Mouse (Mus musculus) midbrain, postnatal 0 days (tissue): ENCODE data around the gene Smarca2. TPM values are rescaled to one million over a fixed set of nuclear protein-coding genes. Genes with fewer than 3 reads are reported as not detected.
A peak's percentile ranks its signal among the peaks of the same experiment; 100 is the strongest.

Experiments
- ATAC-seq: fragments of 200-750 bp; cut with Nextera tagmentation; 2 replicates; pipeline ENCODE4 v1.8.0; 2017; ENCODE audit warnings: moderate number of reproducible peaks, mild to moderate bottlenecking, moderate TSS enrichment, moderate library complexity; ENCODE audit not compliant: low FRiP score
- DNase-seq: peaks from one replicate; pipeline ENCODE4 v3.0.0-alpha.2; 2015; ENCODE audit warnings: low spot score
- H3K27ac ChIP-seq: fragments of 300-500 bp; sonication (generic); 2 replicates; pipeline ENCODE4 v1.5.1; 2014; ENCODE audit warnings: low read depth, mild to moderate bottlenecking, low read length, mixed read lengths
- H3K27me3 ChIP-seq: fragments of 300-500 bp; sonication (generic); 2 replicates; pipeline ENCODE4 v1.6.1; 2014; ENCODE audit warnings: low read length, control low read depth, mixed read lengths; ENCODE audit not compliant: insufficient read depth
- H3K36me3 ChIP-seq: fragments of 300-500 bp; sonication (generic); 2 replicates; pipeline ENCODE4 v1.6.1; 2014; ENCODE audit warnings: low read length, control low read depth, mixed read lengths; ENCODE audit not compliant: insufficient read depth
- H3K4me1 ChIP-seq: fragments of 300-500 bp; sonication (generic); 2 replicates; pipeline ENCODE4 v1.6.1; 2014; ENCODE audit warnings: mild to moderate bottlenecking, control low read depth, antibody characterized with exemption, low read length, mixed read lengths; ENCODE audit not compliant: insufficient read depth
- H3K4me2 ChIP-seq: fragments of 300-500 bp; sonication (generic); 2 replicates; pipeline ENCODE4 v1.6.1; 2014; ENCODE audit warnings: low read depth, mild to moderate bottlenecking, low read length, mixed read lengths; ENCODE audit not compliant: poor library complexity, severe bottlenecking
- H3K4me3 ChIP-seq: fragments of 300-500 bp; sonication (generic); 2 replicates; pipeline ENCODE4 v1.5.1; 2014; ENCODE audit warnings: low read depth, mild to moderate bottlenecking, low read length, moderate library complexity
- H3K9ac ChIP-seq: fragments of 300-500 bp; sonication (generic); replicated peaks from 2 replicates; pipeline ENCODE4 v1.6.1; 2014; ENCODE audit warnings: mild to moderate bottlenecking, low read length, moderate library complexity, mixed read lengths; ENCODE audit not compliant: poor library complexity, severe bottlenecking
- H3K9me3 ChIP-seq: fragments of 300-500 bp; sonication (generic); 2 replicates; pipeline ENCODE4 v1.6.1; 2016; ENCODE audit warnings: low read length, control low read depth
- CTCF ChIP-seq: IDR thresholded peaks from 2 replicates; pipeline ENCODE4 v1.5.1; 2016; ENCODE audit warnings: antibody characterized with exemption, mild to moderate bottlenecking
- WGBS: fragments of 180-500 bp; shearing (Covaris S2); extraction: QIAGEN DNeasy Blood & Tissue Kit; methylation state at CpG from one replicate; pipeline ENCODE4 v1.1.7; 2014; 5-methylcytosine and 5-hydroxymethylcytosine counted together
- polyA plus RNA-seq: library from polyadenylated mRNA; unstranded; fragments of >200 nt; fragmentation: Nextera tagmentation; extraction: Ambion mirVana; gene quantifications from 2 replicates; pipeline ENCODE4 v1.2.1, GENCODE M21; 2015
- total RNA-seq: library from RNA; depleted of rRNA; stranded (reverse); fragments of >200 nt; gene quantifications from 2 replicates; pipeline ENCODE4 v1.2.3, GENCODE M21; 2014; rRNA removed

The Smarca2 gene
- total RNA-seq (138 and 139 TPM in 2 replicates), polyA plus RNA-seq (131 and 146 TPM in 2 replicates)

DNA sequence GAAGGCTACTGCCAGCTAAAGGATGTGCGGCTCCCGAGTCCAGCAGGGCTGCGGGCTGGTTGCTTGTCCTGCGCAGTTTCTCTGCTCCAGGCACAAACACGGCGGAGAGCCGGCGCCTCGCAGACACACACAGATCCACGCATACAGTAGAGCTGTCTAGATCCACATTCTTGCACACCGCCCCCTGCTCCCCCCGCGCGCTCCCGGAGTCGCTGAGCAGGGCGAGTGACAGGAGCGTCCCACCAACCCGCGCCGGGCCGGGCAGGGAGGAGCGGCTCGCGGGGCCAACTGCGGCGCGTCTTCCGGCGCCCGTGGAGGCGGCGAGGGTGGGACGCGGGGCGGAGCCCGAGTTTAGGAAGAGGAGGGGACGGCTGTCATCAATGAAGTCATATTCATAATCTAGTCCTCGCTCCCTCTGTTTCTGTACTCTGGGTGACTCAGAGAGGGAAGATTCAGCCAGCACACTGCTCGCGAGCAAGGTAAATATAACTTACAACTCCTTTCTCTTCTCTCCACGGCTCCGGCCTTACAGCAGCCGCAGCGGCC, at the start of gene Smarca2:
Smarca2 (plus strand) TSS at position 296 of the 546 bp plus-strand sequence.
- ATAC-seq (peak; percentile 93), DNase-seq (peak; percentile 97)
- no peaks in the 10 kb centered on the region for H3K27me3 ChIP-seq
- peak within 1 kb of the TSS; percentile 85 for H3K4me3 ChIP-seq
- H3K27ac ChIP-seq = peak within 1 kb of the TSS; percentile 81
- H3K9me3 ChIP-seq = no peaks in the 10 kb centered on the region
- H3K4me2 ChIP-seq = peak within 1 kb of the TSS; percentile 97
- H3K36me3 ChIP-seq = no peaks in the 10 kb centered on the region
- under 1% methylated on average over 44 of the region's 45 CpGs for WGBS
- peaks cover 5% of the 10 kb centered on the region; the same call in 1 of the 2 replicates for H3K4me1 ChIP-seq
- TF ChIP-seq CTCF = 0 out of 2 replicates have a peak, but pooled peaks have one; percentile 7
- peak within 1 kb of the TSS; percentile 67 for H3K9ac ChIP-seq

DNA sequence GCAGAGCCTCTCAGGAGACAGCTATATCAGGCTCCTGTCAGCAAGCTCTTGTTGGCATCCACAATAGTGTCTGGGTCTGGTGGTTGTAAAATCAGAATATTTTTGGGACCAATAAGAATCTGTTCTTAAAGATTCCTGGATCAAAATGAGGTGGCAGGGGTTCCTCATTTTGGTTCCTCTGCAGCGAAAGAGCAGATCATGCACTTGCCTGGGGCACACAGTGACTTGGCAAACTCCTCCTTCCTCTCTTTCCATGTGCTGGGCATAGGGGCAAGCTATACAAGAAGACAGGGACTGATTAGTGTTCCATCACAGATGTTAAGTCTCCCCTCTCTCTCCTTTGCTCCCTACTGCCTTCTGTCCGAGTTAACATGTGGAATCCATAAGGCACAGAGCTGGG, 40.0 kb upstream of the Smarca2 start:
- Histone ChIP-seq H3K27me3 (no peaks in the 10 kb centered on the region), H3K36me3 (no peaks in the 10 kb centered on the region), H3K4me3 (no peak overlapping the region), H3K9me3 (no peaks in the 10 kb centered on the region), H3K9ac (no peak overlapping the region), H3K4me2 (no peak overlapping the region), H3K4me1 (no peaks in the 10 kb centered on the region), H3K27ac (no peak overlapping the region)
- no peak for ATAC-seq
- no peak for DNase-seq
- WGBS = 67% methylated on average over 2 of the region's 2 CpGs
- no peak for TF ChIP-seq CTCF

DNA sequence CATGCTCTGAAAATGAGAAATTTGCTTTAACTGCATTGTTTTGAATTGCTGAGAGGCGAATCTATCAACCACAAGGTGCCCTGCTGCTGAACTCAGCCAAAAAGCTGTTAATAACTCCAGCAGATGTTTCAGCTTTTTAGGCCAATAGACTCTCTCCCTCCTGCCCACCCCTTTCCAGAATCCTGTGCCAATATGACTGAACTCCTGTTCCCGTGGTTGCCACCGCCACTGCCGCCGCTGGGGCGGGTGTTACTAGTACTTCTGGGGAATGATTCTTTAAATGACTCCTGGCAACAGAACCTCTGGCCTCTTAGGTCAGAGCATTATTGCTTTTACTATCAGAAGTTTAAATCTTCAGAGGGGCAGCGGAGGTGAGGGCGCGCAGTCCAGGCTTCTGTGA, 38.7 kb upstream of the Smarca2 start:
- H3K4me1 ChIP-seq = no peaks in the 10 kb centered on the region
- H3K9me3 ChIP-seq = no peaks in the 10 kb centered on the region
- TF ChIP-seq CTCF = no peak
- no peak overlapping the region for H3K4me2 ChIP-seq
- H3K36me3 ChIP-seq = no peaks in the 10 kb centered on the region
- no peak overlapping the region for H3K4me3 ChIP-seq
- no peaks in the 10 kb centered on the region for H3K27me3 ChIP-seq
- no peak for ATAC-seq
- no peak overlapping the region for H3K9ac ChIP-seq
- 73% methylated on average over 9 of the region's 9 CpGs for WGBS
- H3K27ac ChIP-seq = no peak overlapping the region
- peak; percentile 49 for DNase-seq

DNA sequence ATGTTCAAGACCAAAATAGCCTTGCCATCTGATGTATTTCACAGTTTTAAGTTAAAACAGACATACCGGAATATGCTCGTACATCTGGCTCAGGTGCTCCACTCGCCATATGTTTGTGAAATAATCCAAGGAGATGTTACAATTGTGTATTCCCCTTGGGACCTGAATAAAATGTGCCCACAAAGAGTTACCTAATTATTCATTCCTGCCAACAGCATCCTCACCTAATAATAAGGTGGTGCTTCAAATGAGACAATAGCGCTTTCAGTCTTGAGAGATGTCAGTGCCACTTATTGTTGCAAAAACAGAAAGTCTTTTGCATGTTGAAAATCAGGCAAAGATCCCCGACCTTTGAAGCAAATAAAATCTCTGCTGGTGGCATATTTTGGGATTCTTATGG, 36.6 kb upstream of the Smarca2 start:
- 78% methylated on average over 5 of the region's 5 CpGs for WGBS

DNA sequence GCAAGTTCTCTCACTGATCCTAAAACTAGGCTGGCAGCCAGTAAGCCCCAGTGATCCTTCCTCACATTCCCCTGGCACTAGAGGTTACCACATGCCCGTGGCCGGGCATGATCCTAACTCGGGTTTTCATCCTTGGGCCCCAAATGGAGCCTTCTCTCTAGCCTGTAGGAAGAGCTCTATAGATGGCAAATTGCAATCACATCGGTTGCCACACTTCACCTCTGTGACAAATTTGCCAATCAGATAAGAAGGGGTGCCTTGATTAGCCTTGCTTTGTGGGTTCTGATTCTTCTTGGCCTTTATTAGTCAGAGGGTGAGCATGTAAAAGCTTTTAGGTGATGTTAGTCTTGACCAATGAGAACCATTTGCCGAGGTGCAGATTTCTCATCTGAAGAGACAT, 35.9 kb upstream of the Smarca2 start:
- WGBS = 92% methylated on average over 5 of the region's 5 CpGs
- ATAC-seq = no peak

More for the DNA sequence above, 36.6 kb upstream of the Smarca2 start:
- Histone ChIP-seq H3K4me3 (no peak overlapping the region), H3K9me3 (no peaks in the 10 kb centered on the region), H3K27ac (no peak overlapping the region), H3K9ac (no peak overlapping the region), H3K27me3 (no peaks in the 10 kb centered on the region), H3K4me1 (no peaks in the 10 kb centered on the region), H3K4me2 (no peak overlapping the region), H3K36me3 (no peaks in the 10 kb centered on the region)
- ATAC-seq = no peak
- TF ChIP-seq CTCF = no peak
- no peak for DNase-seq

DNA sequence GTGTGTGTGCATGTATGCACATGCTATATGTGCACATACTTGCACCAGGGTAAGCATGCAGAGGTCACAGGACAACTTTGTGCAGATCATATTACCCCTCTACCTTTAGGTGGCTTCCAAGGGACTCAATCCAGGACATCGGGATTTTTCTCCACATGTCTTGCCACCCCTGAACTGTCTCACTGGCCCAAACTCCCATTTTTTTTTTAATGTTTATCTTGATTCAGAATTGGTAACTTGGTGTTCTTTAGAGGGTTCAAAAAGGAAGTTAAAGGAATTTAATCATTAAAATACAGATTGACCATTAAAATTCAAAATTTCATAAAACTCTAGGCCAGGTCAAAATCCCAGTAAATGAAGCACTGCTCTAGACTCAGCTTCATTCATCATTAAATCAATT, 35.4 kb upstream of the Smarca2 start:
- no peaks in the 10 kb centered on the region for H3K27me3 ChIP-seq
- DNase-seq (no peak), ATAC-seq (no peak)
- no peak for TF ChIP-seq CTCF
- H3K9me3 ChIP-seq = no peaks in the 10 kb centered on the region
- no peak overlapping the region for H3K9ac ChIP-seq
- no peaks in the 10 kb centered on the region for H3K4me1 ChIP-seq
- no peak overlapping the region for H3K4me2 ChIP-seq
- H3K27ac ChIP-seq = no peak overlapping the region
- H3K4me3 ChIP-seq = no peak overlapping the region
- WGBS = 92% methylated on average over 1 of the region's 1 CpGs
- H3K36me3 ChIP-seq = no peaks in the 10 kb centered on the region

More for the DNA sequence above, 35.9 kb upstream of the Smarca2 start:
- no peaks in the 10 kb centered on the region for H3K4me1 ChIP-seq
- no peak for DNase-seq
- no peak for TF ChIP-seq CTCF
- H3K27me3 ChIP-seq = no peaks in the 10 kb centered on the region
- H3K4me2 ChIP-seq = no peak overlapping the region
- no peak overlapping the region for H3K9ac ChIP-seq
- H3K4me3 ChIP-seq = no peak overlapping the region
- no peak overlapping the region for H3K27ac ChIP-seq
- no peaks in the 10 kb centered on the region for H3K9me3 ChIP-seq
- no peaks in the 10 kb centered on the region for H3K36me3 ChIP-seq
